ENCODE assay signal across 32 mouse cellular contexts in genomic region chr8:113669924-113670323, GRCm38 (mm10). TPM values are rescaled to one million over a fixed set of nuclear protein-coding genes. Genes with fewer than 3 reads are reported as not detected.
A peak's percentile ranks its signal among the peaks of the same experiment; 100 is the strongest.
DNase-seq lines count a peak whose midpoint lies in the region; ATAC-seq and TF ChIP-seq lines count a peak whose summit lies in the region.
"Had no signal": no experiment of that assay in that cellular context is flagged by ENCODE, and none has a peak within 500 bp of the region (broad histone marks: within the 10 kb centered on the region; RNA-seq: fewer than 3 reads in every experiment).

No protein-coding gene starts in this region.

- H3K27ac ChIP-seq in forebrain, postnatal 0 days (ENCODE audit: low read depth, low read length): no peak overlapping the region
- H3K27ac ChIP-seq in forebrain, embryonic 13.5 days: no peak overlapping the region
- H3K27ac ChIP-seq in midbrain, embryonic 14.5 days (replicated peaks; ENCODE audit: low read depth, low read length): no peak overlapping the region
- H3K27ac ChIP-seq in midbrain, embryonic 16.5 days (ENCODE audit: low read length): no peak overlapping the region
- H3K27ac ChIP-seq: embryonic facial prominence, embryonic 12.5 days; embryonic facial prominence, embryonic 15.5 days; forebrain, embryonic 15.5 days; heart, embryonic 10.5 days; heart, embryonic 13.5 days; hindbrain, embryonic 12.5 days; hindbrain, embryonic 15.5 days had no signal

- H3K9me3 ChIP-seq in forebrain, postnatal 0 days (ENCODE audit: low read length): no peaks in the 10 kb centered on the region
- H3K9me3 ChIP-seq in forebrain, embryonic 13.5 days (replicated peaks): no peaks in the 10 kb centered on the region
- no peaks in the 10 kb centered on the region for H3K9me3 ChIP-seq in midbrain, embryonic 14.5 days (ENCODE audit: control insufficient read depth, low read length)
- no peaks in the 10 kb centered on the region for H3K9me3 ChIP-seq in midbrain, embryonic 16.5 days (replicated peaks; ENCODE audit: control insufficient read depth, low read length, poor library complexity, severe bottlenecking)
- H3K9me3 ChIP-seq: embryonic facial prominence, embryonic 12.5 days; embryonic facial prominence, embryonic 15.5 days; forebrain, embryonic 15.5 days; heart, embryonic 10.5 days; heart, embryonic 13.5 days; hindbrain, embryonic 12.5 days; hindbrain, embryonic 15.5 days had no signal

- no peak for DNase-seq in forebrain, postnatal 0 days
- DNase-seq in midbrain, embryonic 14.5 days: peak; percentile 30
- DNase-seq in Muller cell, postnatal 12 days (ENCODE audit: inconsistent ontology term): no peak
- DNase-seq: adrenal gland, adult 8-10 months; adrenal gland, postnatal 25 days; B cell, adult 2 months; cerebellum, adult 11-12 months; cerebellum, adult 8-10 months; cerebellum, postnatal 14 days; gastrocnemius, postnatal 10 days; gastrocnemius, postnatal 36 days; heart, adult 18-20 months; heart, postnatal 14 days; heart, postnatal 4 days; kidney, adult 2 months had no signal

- no peak for ATAC-seq in forebrain, postnatal 0 days
- no peak for ATAC-seq in forebrain, embryonic 13.5 days
- ATAC-seq in midbrain, embryonic 14.5 days (ENCODE audit: low FRiP score, low TSS enrichment): no peak
- ATAC-seq in midbrain, embryonic 16.5 days: no peak
- peak; percentile 63 for ATAC-seq in CD4-positive, CD25-positive, alpha-beta regulatory T cell, adult 4 months
- peak; percentile 35 for ATAC-seq in inflammation-experienced regulatory T-cells, adult 6 months
- ATAC-seq: forebrain, embryonic 15.5 days; intestine, embryonic 16.5 days had no signal

- no peaks in the 10 kb centered on the region for H3K4me1 ChIP-seq in forebrain, postnatal 0 days (ENCODE audit: insufficient read depth)
- peaks cover 39% of the 10 kb centered on the region for H3K4me1 ChIP-seq in forebrain, embryonic 13.5 days
- H3K4me1 ChIP-seq in midbrain, embryonic 14.5 days (ENCODE audit: control insufficient read depth, insufficient read depth, low read length): no peaks in the 10 kb centered on the region
- H3K4me1 ChIP-seq in midbrain, embryonic 16.5 days (ENCODE audit: control insufficient read depth, insufficient read depth, low read length): peaks cover under 1% of the 10 kb centered on the region; the same call in 1 of the 2 replicates
- H3K4me1 ChIP-seq: heart, embryonic 10.5 days; heart, embryonic 13.5 days; hindbrain, embryonic 15.5 days had no signal

- no peak overlapping the region for H3K4me2 ChIP-seq in forebrain, postnatal 0 days (ENCODE audit: low read depth)
- no peak overlapping the region for H3K4me2 ChIP-seq in forebrain, embryonic 13.5 days
- no peak overlapping the region for H3K4me2 ChIP-seq in midbrain, embryonic 14.5 days (ENCODE audit: low read length)
- no peak overlapping the region for H3K4me2 ChIP-seq in midbrain, embryonic 16.5 days (ENCODE audit: low read length)
- H3K4me2 ChIP-seq: embryonic facial prominence, embryonic 12.5 days; embryonic facial prominence, embryonic 15.5 days; forebrain, embryonic 15.5 days; heart, embryonic 13.5 days; hindbrain, embryonic 12.5 days; hindbrain, embryonic 15.5 days had no signal

- H3K36me3 ChIP-seq in forebrain, postnatal 0 days (ENCODE audit: insufficient read depth): no peaks in the 10 kb centered on the region
- no peaks in the 10 kb centered on the region for H3K36me3 ChIP-seq in forebrain, embryonic 13.5 days (ENCODE audit: poor library complexity, severe bottlenecking)
- no peaks in the 10 kb centered on the region for H3K36me3 ChIP-seq in midbrain, embryonic 14.5 days (ENCODE audit: control insufficient read depth, insufficient read depth, low read length)
- no peaks in the 10 kb centered on the region for H3K36me3 ChIP-seq in midbrain, embryonic 16.5 days (ENCODE audit: control insufficient read depth, insufficient read depth, low read length)
- H3K36me3 ChIP-seq: embryonic facial prominence, embryonic 12.5 days; embryonic facial prominence, embryonic 15.5 days; forebrain, embryonic 15.5 days; G1E; heart, embryonic 10.5 days; heart, embryonic 13.5 days; hindbrain, embryonic 12.5 days; hindbrain, embryonic 15.5 days had no signal

- no peaks in the 10 kb centered on the region for H3K27me3 ChIP-seq in forebrain, postnatal 0 days (ENCODE audit: insufficient read depth, low read length)
- H3K27me3 ChIP-seq in forebrain, embryonic 13.5 days: no peaks in the 10 kb centered on the region
- H3K27me3 ChIP-seq in midbrain, embryonic 14.5 days (ENCODE audit: control insufficient read depth, insufficient read depth, low read length): no peaks in the 10 kb centered on the region
- no peaks in the 10 kb centered on the region for H3K27me3 ChIP-seq in midbrain, embryonic 16.5 days (ENCODE audit: control insufficient read depth, insufficient read depth, low read depth, low read length)
- H3K27me3 ChIP-seq: embryonic facial prominence, embryonic 12.5 days; forebrain, embryonic 15.5 days; heart, embryonic 13.5 days; hindbrain, embryonic 12.5 days; hindbrain, embryonic 15.5 days had no signal

- TF ChIP-seq CTCF in forebrain, postnatal 0 days (IDR thresholded peaks at IDR 0.05; ENCODE audit: low read depth): 0 out of 2 replicates have a peak, but pooled peaks have one; percentile 9

- H3K4me3 ChIP-seq in forebrain, postnatal 0 days (ENCODE audit: low read depth, low read length): no peak overlapping the region
- no peak overlapping the region for H3K4me3 ChIP-seq in forebrain, embryonic 13.5 days
- no peak overlapping the region for H3K4me3 ChIP-seq in midbrain, embryonic 14.5 days (replicated peaks; ENCODE audit: low read depth, low read length)
- no peak overlapping the region for H3K4me3 ChIP-seq in midbrain, embryonic 16.5 days (ENCODE audit: low read depth, low read length)
- H3K4me3 ChIP-seq: embryonic facial prominence, embryonic 12.5 days; embryonic facial prominence, embryonic 15.5 days; forebrain, embryonic 15.5 days; heart, embryonic 10.5 days; heart, embryonic 13.5 days; hindbrain, embryonic 12.5 days; hindbrain, embryonic 15.5 days had no signal

- whole genome bisulfite sequencing in forebrain, postnatal 0 days: 90% methylated on average over 10 of the region's 10 CpGs
- WGBS in forebrain, embryonic 13.5 days: 87% methylated on average over 10 of the region's 10 CpGs
- WGBS in midbrain, embryonic 14.5 days: 95% methylated on average over 10 of the region's 10 CpGs
- WGBS in midbrain, embryonic 16.5 days: 93% methylated on average over 10 of the region's 10 CpGs

- H3K9ac ChIP-seq in forebrain, postnatal 0 days: no peak overlapping the region
- no peak overlapping the region for H3K9ac ChIP-seq in forebrain, embryonic 13.5 days
- H3K9ac ChIP-seq in midbrain, embryonic 14.5 days (replicated peaks; ENCODE audit: low read length): no peak overlapping the region
- no peak overlapping the region for H3K9ac ChIP-seq in midbrain, embryonic 16.5 days (ENCODE audit: low read depth, low read length)
- H3K9ac ChIP-seq: embryonic facial prominence, embryonic 12.5 days; embryonic facial prominence, embryonic 15.5 days; forebrain, embryonic 15.5 days; heart, embryonic 13.5 days; hindbrain, embryonic 12.5 days; hindbrain, embryonic 15.5 days had no signal

RNA-seq across cellular contexts. Expression of gene Syce1l, which starts 26.9 kb away (rescaled TPM):
- total RNA-seq in forebrain, postnatal 0 days (2014; rRNA removed): 0.77 TPM in 1 of 2 replicates, not detected in the other
- polyA plus RNA-seq in forebrain, postnatal 0 days (2015; fragmentation: Nextera tagmentation; extraction: Ambion mirVana): 0.26 TPM in 1 of 2 replicates, not detected in the other
- not detected in 2 replicates for polyA plus RNA-seq in forebrain, embryonic 13.5 days (2015; fragmentation: Nextera tagmentation; extraction: Ambion mirVana)
- 0.31 TPM in 1 of 2 replicates, not detected in the other for polyA plus RNA-seq in midbrain, embryonic 14.5 days (2014; fragmentation: Nextera tagmentation; extraction: Ambion mirVana)
- not detected in 2 replicates for polyA plus RNA-seq in midbrain, embryonic 16.5 days (2015; fragmentation: Nextera tagmentation; extraction: Ambion mirVana)
- not detected for polyA plus RNA-seq in CD4-positive, CD25-positive, alpha-beta regulatory T cell, adult 4 months (2017; shearing (Covaris generic))
- polyA plus RNA-seq in inflammation-experienced regulatory T-cells, adult 6 months (2017; shearing (Covaris generic)): not detected
- total RNA-seq: adrenal gland, postnatal 25 days; common myeloid progenitor, adult 5-6 weeks; G1E; gastrocnemius, adult 18-20 months; gastrocnemius, postnatal 10 days; gastrocnemius, postnatal 36 days; heart, adult 18-20 months; heart, postnatal 14 days; heart, postnatal 4 days had no signal
- polyA plus RNA-seq: embryonic facial prominence, embryonic 12.5 days; embryonic facial prominence, embryonic 15.5 days; forebrain, embryonic 11.5 days; heart, embryonic 10.5 days; heart, embryonic 13.5 days; heart, embryonic 16.5 days; intestine, embryonic 16.5 days had no signal

RNA-seq across cellular contexts. Expression of gene Mon1b, which starts 34.5 kb away (rescaled TPM):
- 20.1 and 23.7 TPM in 2 replicates for total RNA-seq in forebrain, postnatal 0 days (2014; rRNA removed)
- polyA plus RNA-seq in forebrain, postnatal 0 days (2015; fragmentation: Nextera tagmentation; extraction: Ambion mirVana): 9.2 and 10.4 TPM in 2 replicates
- polyA plus RNA-seq in forebrain, embryonic 13.5 days (2015; fragmentation: Nextera tagmentation; extraction: Ambion mirVana): 9.7 and 10.6 TPM in 2 replicates
- polyA plus RNA-seq in midbrain, embryonic 14.5 days (2014; fragmentation: Nextera tagmentation; extraction: Ambion mirVana): 11.5 and 13.8 TPM in 2 replicates
- polyA plus RNA-seq in midbrain, embryonic 16.5 days (2015; fragmentation: Nextera tagmentation; extraction: Ambion mirVana): 12.5 and 13.0 TPM in 2 replicates
- 10 to 100 TPM; 15.0 to 27.9 TPM for polyA plus RNA-seq in CD4-positive, CD25-positive, alpha-beta regulatory T cell, adult 4 months (2017; shearing (Covaris generic))
- polyA plus RNA-seq in inflammation-experienced regulatory T-cells, adult 6 months (2017; shearing (Covaris generic)): 10 to 100 TPM; 11.5 to 18.2 (median 13.1) TPM

Comparison
In these comparisons a context has a peak if more than half of its experiments do, and no peak if none do; other contexts are left out.
1. ATAC-seq: peak in CD4-positive, CD25-positive, alpha-beta regulatory T cell, adult 4 months (single experiment) and inflammation-experienced regulatory T-cells, adult 6 months (single experiment); none in forebrain, postnatal 0 days (single experiment), forebrain, embryonic 13.5 days (single experiment), midbrain, embryonic 14.5 days (single experiment) and midbrain, embryonic 16.5 days (single experiment).